Mouse (Mus musculus): ENCODE results near the gene Dnali1.

DNA sequence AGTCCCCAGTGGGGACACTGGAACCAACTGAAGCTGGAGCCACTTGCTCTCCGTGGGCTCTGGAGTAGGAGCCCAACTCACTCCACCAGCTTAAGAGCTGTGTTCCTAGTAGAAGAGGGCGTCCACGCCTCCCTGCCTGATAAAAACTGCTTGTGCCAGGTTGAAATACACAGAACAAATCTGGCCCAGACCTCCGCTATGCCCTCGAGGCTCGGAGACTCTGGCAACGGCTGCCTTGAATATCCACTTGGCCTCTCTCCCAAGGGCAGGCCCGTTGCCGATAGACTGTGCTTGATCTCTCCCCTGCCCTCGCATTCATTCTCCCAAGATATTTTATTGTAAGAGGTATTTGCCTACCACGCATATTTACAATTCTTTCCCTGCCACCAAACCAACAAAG is 48.1 kb downstream of the Dnali1 start:
- TF ChIP-seq CTCF (IDR thresholded peaks at IDR 0.05; ENCODE audit: low read depth, low read length) = no peak
- TF ChIP-seq GATA1 (IDR thresholded peaks at IDR 0.05; ENCODE audit: borderline replicate concordance, low read length) = no peak
